Mouse (Mus musculus) T-helper 2 cell (primary cell): ENCODE data around the gene Olfr846.

Experiments
- in situ Hi-C: fragments of 300-600 bp; cut with MboI, MseI; formaldehyde crosslinking; loops from one replicate; pipeline ENCODE4 v1.15.1; 2025; ENCODE audit warnings: high pct_unique_total_duplicates

Gene Olfr846

GRCm38 (mm10) chr9:19363905-19364304 lies at the start of gene Olfr846:
TSS of gene Olfr846 (minus strand) at chr9:19364005.
- in situ Hi-C loops = no loop called here

GRCm38 (mm10) chr9:19378569-19378968 lies 14.8 kb upstream of the Olfr846 start, which contains the start of gene Olfr847:
TSS of gene Olfr847 (minus strand) at chr9:19378669.
- in situ Hi-C loops = no loop called here

- in situ Hi-C loops = no loop called here
Observed at GRCm38 (mm10) chr9:19336157-19336556, 27.6 kb downstream of the Olfr846 start, which contains the start of gene Olfr845. TSS of gene Olfr845 (plus strand) at chr9:19336457.

- in situ Hi-C loops = no loop called here
Observed at GRCm38 (mm10) chr9:19316047-19316446, 47.8 kb downstream of the Olfr846 start, which contains the start of gene Olfr844. TSS of gene Olfr844 (plus strand) at chr9:19316347.
